Mouse (Mus musculus) liver, embryonic 15.5 days (tissue): ENCODE measurements around the gene Car5b. TPM values are rescaled to one million over a fixed set of nuclear protein-coding genes. Genes with fewer than 3 reads are reported as not detected.

ENCODE experiments used
- ATAC-seq: fragments of 200-750 bp; cut with Nextera tagmentation; 2 replicates; pipeline ENCODE4 v1.8.0; 2017; ENCODE audit warnings: moderate number of reproducible peaks, mild to moderate bottlenecking, moderate library complexity; ENCODE audit not compliant: insufficient read depth
- H3K27ac ChIP-seq: fragments of 300-500 bp; sonication (generic); replicated peaks from 2 replicates; pipeline ENCODE4 v1.5.1; 2015; ENCODE audit warnings: mild to moderate bottlenecking, inconsistent platforms
- H3K27me3 ChIP-seq: fragments of 300-500 bp; sonication (generic); 2 replicates; pipeline ENCODE4 v1.6.1; 2015; ENCODE audit warnings: mild to moderate bottlenecking, inconsistent platforms
- H3K36me3 ChIP-seq: fragments of 300-500 bp; sonication (generic); replicated peaks from 2 replicates; pipeline ENCODE4 v1.6.1; 2015; ENCODE audit warnings: moderate library complexity, mild to moderate bottlenecking, inconsistent platforms
- H3K4me1 ChIP-seq: fragments of 300-500 bp; sonication (generic); replicated peaks from 2 replicates; pipeline ENCODE4 v1.6.1; 2015; ENCODE audit warnings: inconsistent platforms
- H3K4me2 ChIP-seq: fragments of 300-500 bp; sonication (generic); 2 replicates; pipeline ENCODE4 v1.6.1; 2015; ENCODE audit warnings: moderate library complexity, mild to moderate bottlenecking, inconsistent platforms
- H3K4me3 ChIP-seq: fragments of 300-500 bp; sonication (generic); replicated peaks from 2 replicates; pipeline ENCODE4 v1.5.1; 2015; ENCODE audit warnings: mild to moderate bottlenecking, inconsistent platforms
- H3K9ac ChIP-seq: fragments of 300-500 bp; sonication (generic); 2 replicates; pipeline ENCODE4 v1.6.1; 2015; ENCODE audit warnings: moderate library complexity, mild to moderate bottlenecking, inconsistent platforms
- H3K9me3 ChIP-seq: fragments of 300-500 bp; sonication (generic); replicated peaks from 2 replicates; pipeline ENCODE4 v1.6.1; 2016; ENCODE audit warnings: inconsistent platforms
- WGBS: fragments of 180-500 bp; shearing (Covaris S2); methylation state at CpG from one replicate; pipeline ENCODE4 v1.1.7; 2015; ENCODE audit warnings: mixed read lengths; ENCODE audit not compliant: insufficient replicate concordance; 5-methylcytosine and 5-hydroxymethylcytosine counted together
- polyA plus RNA-seq: library from polyadenylated mRNA; unstranded; fragments of >200 nt; fragmentation: Nextera tagmentation; extraction: Ambion mirVana; gene quantifications from 2 replicates; pipeline ENCODE4 v1.2.1, GENCODE M21; 2015

Car5b gene
- polyA plus RNA-seq, 1 experiment from 2014 or later: 0.06 TPM

- ATAC-seq: no peak
- Histone ChIP-seq H3K27me3 (no peaks in the 10 kb centered on the region; the same call in 1 of the 2 replicates), H3K9me3 (no peaks in the 10 kb centered on the region), H3K4me2 (no peak overlapping the region), H3K4me1 (no peaks in the 10 kb centered on the region), H3K4me3 (no peak overlapping the region), H3K9ac (no peak overlapping the region), H3K36me3 (no peaks in the 10 kb centered on the region), H3K27ac (no peak overlapping the region)
- 59% methylated on average over 2 of the region's 2 CpGs for WGBS
Measured at GRCm38 (mm10) chrX:164035401-164035800, 7.6 kb upstream of the Car5b start.

- 64% methylated on average over 7 of the region's 7 CpGs for WGBS
- Histone ChIP-seq H3K9ac (no peak overlapping the region), H3K9me3 (no peaks in the 10 kb centered on the region), H3K4me1 (peaks cover 6% of the 10 kb centered on the region), H3K27ac (no peak overlapping the region), H3K4me2 (no peak overlapping the region), H3K36me3 (no peaks in the 10 kb centered on the region), H3K27me3 (no peaks in the 10 kb centered on the region), H3K4me3 (no peak overlapping the region)
- ATAC-seq: no peak
Measured at GRCm38 (mm10) chrX:164032526-164032925, 4.7 kb upstream of the Car5b start.

DNA sequence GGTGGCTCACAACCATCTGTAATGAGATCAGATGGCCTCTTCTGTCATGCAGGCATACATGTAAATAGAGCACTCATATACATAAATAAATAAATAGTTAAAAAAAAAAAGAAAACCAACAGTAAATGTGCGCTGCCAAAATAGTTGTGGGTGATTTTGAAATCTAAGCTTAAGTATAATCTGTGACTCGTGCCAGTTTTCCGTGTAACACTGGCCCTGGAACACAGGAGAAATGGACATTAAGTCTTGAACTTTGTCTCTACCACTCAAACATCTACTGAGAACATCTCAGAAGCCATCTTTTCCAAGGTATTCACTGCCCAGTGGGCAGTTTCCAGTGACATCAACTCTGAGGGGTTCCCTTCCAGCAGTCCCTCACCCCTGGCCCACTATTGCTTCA, 12.2 kb downstream of the Car5b start:
- H3K27ac ChIP-seq: no peak overlapping the region
- H3K4me3 ChIP-seq: no peak overlapping the region
- no peaks in the 10 kb centered on the region for H3K4me1 ChIP-seq
- H3K9ac ChIP-seq: no peak overlapping the region
- H3K27me3 ChIP-seq: no peaks in the 10 kb centered on the region
- 74% methylated on average over 3 of the region's 3 CpGs for WGBS
- no peaks in the 10 kb centered on the region for H3K9me3 ChIP-seq
- H3K4me2 ChIP-seq: no peak overlapping the region
- ATAC-seq: no peak
- no peaks in the 10 kb centered on the region for H3K36me3 ChIP-seq

DNA sequence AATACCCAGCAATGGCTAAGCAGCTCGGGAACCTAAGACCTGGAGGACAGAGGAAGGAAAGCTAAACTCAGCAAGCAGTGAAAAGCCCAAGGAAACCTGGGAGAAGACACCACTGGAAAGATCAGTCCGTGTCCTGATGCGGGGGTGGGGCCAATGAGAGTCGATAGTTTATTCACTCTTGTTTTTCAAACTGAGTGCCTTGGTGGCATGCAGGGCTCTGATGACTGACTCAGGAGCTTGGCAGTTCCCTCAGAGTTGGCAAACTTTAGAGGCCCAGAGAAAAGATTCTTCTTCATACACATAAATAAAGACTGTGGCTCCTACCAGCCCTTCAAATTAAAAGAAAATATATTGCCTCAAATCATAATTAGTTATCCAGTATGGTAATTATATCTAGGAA, 12.8 kb downstream of the Car5b start:
- no peaks in the 10 kb centered on the region for H3K36me3 ChIP-seq
- ATAC-seq: no peak
- H3K4me1 ChIP-seq: no peaks in the 10 kb centered on the region
- no peak overlapping the region for H3K27ac ChIP-seq
- WGBS: 56% methylated on average over 4 of the region's 4 CpGs
- no peak overlapping the region for H3K4me3 ChIP-seq
- no peak overlapping the region for H3K9ac ChIP-seq
- H3K27me3 ChIP-seq: no peaks in the 10 kb centered on the region
- H3K9me3 ChIP-seq: no peaks in the 10 kb centered on the region
- no peak overlapping the region for H3K4me2 ChIP-seq

DNA sequence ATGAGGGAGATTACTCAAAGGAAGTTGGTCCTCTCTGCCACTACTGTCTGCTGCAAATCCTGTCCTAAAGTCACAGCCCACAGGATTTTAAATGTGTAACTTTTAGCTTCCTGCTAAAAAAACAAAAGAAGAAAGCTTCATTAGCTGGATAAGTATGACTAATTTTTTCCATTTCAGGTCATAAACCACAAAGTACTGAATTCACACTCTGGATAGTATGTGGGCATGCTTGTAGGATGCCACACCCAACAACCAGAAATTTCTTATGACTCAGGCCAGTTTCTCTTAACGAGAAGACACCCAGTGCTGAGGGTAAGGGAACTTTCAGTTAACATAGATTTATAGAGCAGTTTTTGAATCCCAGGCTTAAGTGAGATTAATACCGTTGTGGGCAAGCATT, 14.5 kb downstream of the Car5b start:
- H3K9ac ChIP-seq: no peak overlapping the region
- H3K4me3 ChIP-seq: no peak overlapping the region
- no peaks in the 10 kb centered on the region for H3K36me3 ChIP-seq
- H3K4me1 ChIP-seq: no peaks in the 10 kb centered on the region
- no peak overlapping the region for H3K4me2 ChIP-seq
- ATAC-seq: no peak
- H3K9me3 ChIP-seq: no peaks in the 10 kb centered on the region
- 51% methylated on average over 2 of the region's 2 CpGs for WGBS
- no peak overlapping the region for H3K27ac ChIP-seq
- H3K27me3 ChIP-seq: no peaks in the 10 kb centered on the region

- no peak overlapping the region for H3K4me3 ChIP-seq
- ATAC-seq: no peak
- no peaks in the 10 kb centered on the region for H3K4me1 ChIP-seq
- H3K4me2 ChIP-seq: no peak overlapping the region
- H3K36me3 ChIP-seq: no peaks in the 10 kb centered on the region
- no peak overlapping the region for H3K27ac ChIP-seq
- H3K9me3 ChIP-seq: no peaks in the 10 kb centered on the region
- no peaks in the 10 kb centered on the region for H3K27me3 ChIP-seq
- 25% methylated on average over 2 of the region's 2 CpGs for WGBS
- H3K9ac ChIP-seq: no peak overlapping the region
Measured at GRCm38 (mm10) chrX:164004809-164005208, 23.0 kb downstream of the Car5b start.

- Histone ChIP-seq H3K9me3 (no peaks in the 10 kb centered on the region), H3K4me1 (no peaks in the 10 kb centered on the region), H3K27ac (no peak overlapping the region), H3K4me2 (no peak overlapping the region), H3K4me3 (no peak overlapping the region), H3K9ac (no peak overlapping the region), H3K36me3 (no peaks in the 10 kb centered on the region), H3K27me3 (no peaks in the 10 kb centered on the region)
- no peak for ATAC-seq
- 56% methylated on average over 1 of the region's 1 CpGs for WGBS
Measured at GRCm38 (mm10) chrX:163999848-164000247, 27.9 kb downstream of the Car5b start.

DNA sequence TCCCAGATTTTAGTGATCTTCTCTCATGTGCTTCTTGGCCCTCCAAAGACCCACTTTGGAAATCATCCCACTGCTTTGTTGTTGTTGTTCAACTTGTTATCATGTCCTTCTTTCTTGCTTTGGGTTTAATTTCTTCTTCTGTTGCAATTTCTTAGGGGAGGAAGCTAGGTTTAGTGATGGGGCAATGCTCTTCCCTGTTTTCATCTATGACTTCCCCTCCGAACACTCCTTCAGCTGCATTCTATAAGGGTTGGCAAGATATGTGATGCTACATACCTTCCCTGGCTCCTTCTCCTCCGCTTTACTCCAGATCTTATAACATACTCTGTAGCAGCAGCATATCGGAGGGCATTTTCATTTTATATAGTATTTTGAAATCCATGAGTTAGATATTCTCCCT, 31.0 kb downstream of the Car5b start:
- H3K4me3 ChIP-seq: no peak overlapping the region
- H3K27ac ChIP-seq: no peak overlapping the region
- H3K9ac ChIP-seq: no peak overlapping the region
- no peaks in the 10 kb centered on the region for H3K4me1 ChIP-seq
- WGBS: 53% methylated on average over 3 of the region's 3 CpGs
- H3K4me2 ChIP-seq: no peak overlapping the region
- H3K36me3 ChIP-seq: no peaks in the 10 kb centered on the region
- ATAC-seq: no peak
- H3K9me3 ChIP-seq: no peaks in the 10 kb centered on the region
- H3K27me3 ChIP-seq: no peaks in the 10 kb centered on the region

DNA sequence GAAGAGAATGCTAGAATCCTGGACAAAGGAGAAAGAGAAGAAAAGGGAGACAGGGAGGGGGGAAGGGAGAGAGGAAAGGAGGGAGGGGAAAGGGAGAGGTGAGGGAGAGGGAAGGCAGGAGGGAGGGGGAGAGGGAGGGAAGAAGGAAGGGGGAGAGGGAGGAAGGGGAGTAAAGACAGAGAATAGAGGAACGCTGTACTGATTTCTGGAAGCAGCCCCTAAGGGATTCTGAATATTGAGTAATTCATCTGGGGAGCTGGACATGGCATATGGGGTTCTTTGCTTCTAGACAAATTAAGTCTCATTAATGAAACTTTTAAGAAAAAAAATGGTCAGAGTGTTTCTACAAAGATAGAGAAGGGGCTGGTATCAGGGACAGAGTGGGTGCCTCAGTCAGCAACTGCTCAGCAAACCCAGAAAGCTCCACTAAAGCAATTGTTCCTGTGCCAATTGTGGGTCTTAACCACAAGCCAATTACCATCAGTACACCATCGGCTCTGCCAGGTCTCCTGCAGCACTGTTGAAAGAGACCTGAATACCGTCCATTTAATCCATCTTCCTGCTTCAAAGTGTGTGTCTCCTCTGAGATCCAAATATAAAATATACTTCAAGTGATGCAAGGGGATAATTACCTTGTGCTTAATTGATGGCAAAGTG, 40.0 kb downstream of the Car5b start:
- Histone ChIP-seq H3K27me3 (no peaks in the 10 kb centered on the region), H3K36me3 (no peaks in the 10 kb centered on the region), H3K4me3 (no peak overlapping the region), H3K9me3 (no peaks in the 10 kb centered on the region), H3K9ac (no peak overlapping the region), H3K4me2 (no peak overlapping the region), H3K4me1 (no peaks in the 10 kb centered on the region), H3K27ac (no peak overlapping the region)
- no peak for ATAC-seq
- WGBS: 50% methylated on average over 3 of the region's 3 CpGs

DNA sequence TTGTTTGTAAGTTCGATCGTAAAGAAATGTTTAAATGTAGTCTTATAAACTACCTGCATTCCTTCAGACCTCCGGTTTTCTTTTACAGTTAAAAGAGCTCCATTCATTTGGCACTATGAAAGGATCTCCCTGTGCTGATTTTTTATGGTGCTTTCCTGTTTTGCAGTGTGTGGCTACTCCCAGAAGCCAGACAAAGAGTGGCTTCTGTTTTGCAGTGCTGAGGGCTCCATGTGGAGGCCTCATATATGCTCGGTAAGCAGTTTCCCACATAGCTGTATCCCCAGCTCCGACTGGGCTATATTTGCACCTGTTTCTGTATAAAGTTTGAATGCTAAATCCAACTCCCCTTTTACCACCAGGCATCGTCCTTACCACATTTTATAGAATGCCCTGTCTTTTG, 45.7 kb downstream of the Car5b start:
- no peak overlapping the region for H3K4me3 ChIP-seq
- H3K4me1 ChIP-seq: no peaks in the 10 kb centered on the region
- H3K27me3 ChIP-seq: no peaks in the 10 kb centered on the region
- no peak overlapping the region for H3K9ac ChIP-seq
- no peaks in the 10 kb centered on the region for H3K36me3 ChIP-seq
- H3K4me2 ChIP-seq: no peak overlapping the region
- ATAC-seq: no peak
- H3K9me3 ChIP-seq: no peaks in the 10 kb centered on the region
- no peak overlapping the region for H3K27ac ChIP-seq
- WGBS: 68% methylated on average over 6 of the region's 6 CpGs

DNA sequence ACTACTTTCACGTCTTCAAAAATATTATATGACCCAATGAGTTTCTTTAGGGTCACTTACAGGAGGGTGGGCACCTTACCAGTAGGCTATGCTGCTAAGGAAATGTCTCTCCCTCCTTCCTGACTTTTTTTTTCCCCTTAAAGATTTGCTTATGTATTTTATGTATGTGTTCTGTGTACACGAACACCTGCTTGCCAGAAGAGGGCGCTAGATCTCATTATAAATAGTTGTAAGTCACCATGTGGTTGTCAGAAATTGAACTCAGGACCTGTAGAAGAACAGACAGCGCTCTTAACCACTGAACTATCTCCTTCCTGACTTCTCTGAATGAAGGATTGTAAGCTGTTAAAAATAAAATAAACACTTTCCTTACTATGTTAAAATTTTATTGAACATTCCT, 46.3 kb downstream of the Car5b start:
- ATAC-seq: no peak
- Histone ChIP-seq H3K4me1 (no peaks in the 10 kb centered on the region), H3K36me3 (no peaks in the 10 kb centered on the region), H3K27me3 (no peaks in the 10 kb centered on the region), H3K9ac (no peak overlapping the region), H3K27ac (no peak overlapping the region), H3K9me3 (no peaks in the 10 kb centered on the region), H3K4me3 (no peak overlapping the region), H3K4me2 (no peak overlapping the region)
- WGBS: 32% methylated on average over 4 of the region's 4 CpGs

- Histone ChIP-seq H3K4me1 (no peaks in the 10 kb centered on the region), H3K36me3 (no peaks in the 10 kb centered on the region), H3K27ac (no peak overlapping the region), H3K4me2 (no peak overlapping the region), H3K9me3 (no peaks in the 10 kb centered on the region), H3K9ac (no peak overlapping the region), H3K27me3 (no peaks in the 10 kb centered on the region), H3K4me3 (no peak overlapping the region)
- ATAC-seq: no peak
- 88% methylated on average over 1 of the region's 1 CpGs for WGBS
Measured at GRCm38 (mm10) chrX:163981092-163981491, 46.7 kb downstream of the Car5b start.
